Mouse (Mus musculus): Measurements from ENCODE around the gene Dcst1. TPM values are rescaled to one million over a fixed set of nuclear protein-coding genes. Genes with fewer than 3 reads are reported as not detected.

Dcst1 gene
- polyA plus RNA-seq, 1 experiment from 2014 or later = 0.68 TPM

- peaks cover 16% of the 10 kb centered on the region for H3K36me3 ChIP-seq
- under 1% methylated on average over 21 of the region's 21 CpGs for WGBS
- no peaks in the 10 kb centered on the region for H3K27me3 ChIP-seq (replicated peaks)
- peak overlapping the region; percentile 77 for H3K4me3 ChIP-seq
- H3K9ac ChIP-seq = peak overlapping the region; percentile 83
- peak overlapping the region; percentile 68 for H3K27ac ChIP-seq
- H3K4me2 ChIP-seq (replicated peaks) = peak overlapping the region; percentile 79
- no peaks in the 10 kb centered on the region for H3K9me3 ChIP-seq
- no peak for ATAC-seq (ENCODE audit: low FRiP score, low read depth)
- H3K4me1 ChIP-seq = peaks cover 60% of the 10 kb centered on the region
Measured at GRCm38 (mm10) chr3:89337062-89337720, 27.9 kb downstream of the Dcst1 start.

DNA sequence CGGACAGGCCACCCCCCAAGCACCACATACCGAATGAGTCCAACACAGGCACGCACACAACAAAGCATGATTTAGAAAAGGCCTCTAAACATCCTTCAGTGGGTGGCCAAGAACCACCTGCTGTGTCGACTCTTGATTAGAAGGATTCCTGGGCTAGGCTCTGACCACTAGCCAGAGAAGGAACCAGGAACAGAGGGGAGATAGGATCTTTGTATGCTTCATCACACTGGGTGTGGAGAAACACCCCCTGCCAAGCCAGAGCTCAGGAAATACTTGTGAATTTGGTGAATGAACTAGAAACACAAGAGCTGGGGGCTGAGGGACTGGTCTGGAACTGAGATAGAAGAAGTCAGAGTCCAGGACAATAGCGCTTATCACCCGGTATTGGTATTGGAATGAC is 28.5 kb downstream of the Dcst1 start:
- no peak for ATAC-seq (ENCODE audit: low FRiP score, low read depth)
- no peak overlapping the region for H3K27ac ChIP-seq
- H3K36me3 ChIP-seq = peaks cover 16% of the 10 kb centered on the region
- H3K27me3 ChIP-seq (replicated peaks) = no peaks in the 10 kb centered on the region
- 4% methylated on average over 6 of the region's 6 CpGs for WGBS
- peak overlapping the region; percentile 83 for H3K9ac ChIP-seq
- H3K4me2 ChIP-seq (replicated peaks) = peak overlapping the region; percentile 79
- peak overlapping the region; percentile 77 for H3K4me3 ChIP-seq
- peaks cover 67% of the 10 kb centered on the region for H3K4me1 ChIP-seq
- no peaks in the 10 kb centered on the region for H3K9me3 ChIP-seq

GRCm38 (mm10) chr3:89333053-89333452 is 32.0 kb downstream of the Dcst1 start:
- H3K27me3 ChIP-seq (replicated peaks) = no peaks in the 10 kb centered on the region; the same call in 1 of the 2 replicates
- WGBS = 48% methylated on average over 11 of the region's 11 CpGs
- no peak overlapping the region for H3K4me3 ChIP-seq
- H3K4me1 ChIP-seq = peaks cover 61% of the 10 kb centered on the region
- H3K9me3 ChIP-seq = no peaks in the 10 kb centered on the region
- H3K27ac ChIP-seq = no peak overlapping the region
- H3K4me2 ChIP-seq (replicated peaks) = 0 out of 2 replicates have a peak overlapping the region, but pooled peaks have one; percentile 16
- peaks cover 16% of the 10 kb centered on the region for H3K36me3 ChIP-seq
- H3K9ac ChIP-seq = peak overlapping the region; percentile 21; the same call in 1 of the 2 replicates
- ATAC-seq (ENCODE audit: low FRiP score, low read depth) = no peak

GRCm38 (mm10) chr3:89332476-89332875 is 32.6 kb downstream of the Dcst1 start:
- Histone ChIP-seq H3K9me3 (no peaks in the 10 kb centered on the region), H3K9ac (0 out of 2 replicates have a peak overlapping the region, but pooled peaks have one; percentile 8)

GRCm38 (mm10) chr3:89332013-89332412 is 33.0 kb downstream of the Dcst1 start:
- Histone ChIP-seq H3K4me1 (peaks cover 65% of the 10 kb centered on the region), H3K4me2 (replicated peaks) (no peak overlapping the region)
- WGBS = 31% methylated on average over 10 of the region's 10 CpGs

More at GRCm38 (mm10) chr3:89332476-89332875, 32.6 kb downstream of the Dcst1 start:
- WGBS = 29% methylated on average over 12 of the region's 12 CpGs
- no peak overlapping the region for H3K4me3 ChIP-seq
- H3K27me3 ChIP-seq (replicated peaks) = no peaks in the 10 kb centered on the region; the same call in 1 of the 2 replicates
- H3K27ac ChIP-seq = no peak overlapping the region
- H3K36me3 ChIP-seq = peaks cover 16% of the 10 kb centered on the region
- peaks cover 65% of the 10 kb centered on the region for H3K4me1 ChIP-seq
- H3K4me2 ChIP-seq (replicated peaks) = peak overlapping the region; percentile 16; the same call in 1 of the 2 replicates
- peak; percentile 10; the same call in 1 of the 2 replicates for ATAC-seq (ENCODE audit: low FRiP score, low read depth)

GRCm38 (mm10) chr3:89331561-89331960 is 33.5 kb downstream of the Dcst1 start:
- peaks cover 63% of the 10 kb centered on the region for H3K4me1 ChIP-seq
- H3K27ac ChIP-seq = no peak overlapping the region
- no peaks in the 10 kb centered on the region; the same call in 1 of the 2 replicates for H3K27me3 ChIP-seq (replicated peaks)
- no peaks in the 10 kb centered on the region for H3K9me3 ChIP-seq
- no peak overlapping the region for H3K4me3 ChIP-seq
- 79% methylated on average over 13 of the region's 13 CpGs for WGBS
- no peak overlapping the region for H3K4me2 ChIP-seq (replicated peaks)
- H3K36me3 ChIP-seq = peaks cover 16% of the 10 kb centered on the region
- no peak for ATAC-seq (ENCODE audit: low FRiP score, low read depth)
- H3K9ac ChIP-seq = 0 out of 2 replicates have a peak overlapping the region, but pooled peaks have one; percentile 8

More at GRCm38 (mm10) chr3:89332013-89332412, 33.0 kb downstream of the Dcst1 start:
- H3K27ac ChIP-seq = no peak overlapping the region
- no peak for ATAC-seq (ENCODE audit: low FRiP score, low read depth)
- no peaks in the 10 kb centered on the region for H3K9me3 ChIP-seq
- no peaks in the 10 kb centered on the region; the same call in 1 of the 2 replicates for H3K27me3 ChIP-seq (replicated peaks)
- no peak overlapping the region for H3K9ac ChIP-seq
- no peak overlapping the region for H3K4me3 ChIP-seq
- H3K36me3 ChIP-seq = peaks cover 16% of the 10 kb centered on the region

- Histone ChIP-seq H3K4me1 (peaks cover 57% of the 10 kb centered on the region), H3K27me3 (replicated peaks) (no peaks in the 10 kb centered on the region; the same call in 1 of the 2 replicates), H3K4me3 (no peak overlapping the region), H3K9me3 (no peaks in the 10 kb centered on the region), H3K27ac (no peak overlapping the region), H3K36me3 (peaks cover 16% of the 10 kb centered on the region), H3K4me2 (replicated peaks) (0 out of 2 replicates have a peak overlapping the region, but pooled peaks have one; percentile 12), H3K9ac (no peak overlapping the region)
- ATAC-seq (ENCODE audit: low FRiP score, low read depth) = no peak
- 22% methylated on average over 10 of the region's 10 CpGs for WGBS
Measured at GRCm38 (mm10) chr3:89330948-89331347, 34.1 kb downstream of the Dcst1 start.

- Histone ChIP-seq H3K4me3 (no peak overlapping the region), H3K4me1 (peaks cover 53% of the 10 kb centered on the region), H3K27me3 (replicated peaks) (no peaks in the 10 kb centered on the region; the same call in 1 of the 2 replicates), H3K36me3 (peaks cover 16% of the 10 kb centered on the region), H3K27ac (no peak overlapping the region), H3K9me3 (no peaks in the 10 kb centered on the region), H3K9ac (no peak overlapping the region), H3K4me2 (replicated peaks) (no peak overlapping the region)
- ATAC-seq (ENCODE audit: low FRiP score, low read depth) = no peak
- WGBS = 47% methylated on average over 3 of the region's 3 CpGs
Measured at GRCm38 (mm10) chr3:89330346-89330745, 34.7 kb downstream of the Dcst1 start.

GRCm38 (mm10) chr3:89328623-89329022 is 36.4 kb downstream of the Dcst1 start:
- ATAC-seq (ENCODE audit: low FRiP score, low read depth) = no peak
- H3K36me3 ChIP-seq = peaks cover under 1% of the 10 kb centered on the region
- H3K4me3 ChIP-seq = no peak overlapping the region
- H3K4me2 ChIP-seq (replicated peaks) = no peak overlapping the region
- no peaks in the 10 kb centered on the region; the same call in 1 of the 2 replicates for H3K27me3 ChIP-seq (replicated peaks)
- H3K9me3 ChIP-seq = no peaks in the 10 kb centered on the region
- H3K4me1 ChIP-seq = peaks cover 53% of the 10 kb centered on the region
- H3K9ac ChIP-seq = 0 out of 2 replicates have a peak overlapping the region, but pooled peaks have one; percentile 29
- 9% methylated on average over 4 of the region's 4 CpGs for WGBS
- H3K27ac ChIP-seq = no peak overlapping the region

DNA sequence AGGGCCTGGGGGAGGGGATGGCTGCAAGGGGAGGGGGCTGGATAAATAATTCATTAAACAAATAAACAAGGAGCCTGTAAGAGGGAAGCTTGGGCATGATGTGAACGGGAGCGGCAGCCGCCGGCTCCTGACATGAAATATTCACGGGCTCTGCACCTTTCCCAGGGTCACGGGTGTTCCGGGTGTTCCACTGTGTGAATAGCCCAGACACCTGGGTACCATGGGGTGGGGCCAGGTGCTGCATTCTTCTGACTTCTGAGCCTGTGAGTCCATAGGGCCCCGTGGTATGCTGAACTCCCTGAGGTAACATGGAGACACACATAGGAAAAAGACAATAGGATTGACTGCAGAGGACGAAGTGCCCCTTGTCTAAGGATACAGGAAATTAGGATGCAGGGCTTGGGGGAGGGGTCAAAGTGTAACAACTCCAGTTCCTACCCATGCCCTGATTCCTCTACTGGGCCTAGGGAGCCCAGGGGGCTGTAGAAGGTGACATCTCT is 37.6 kb downstream of the Dcst1 start:
- ATAC-seq (ENCODE audit: low FRiP score, low read depth) = 0 out of 2 replicates have a peak, but pooled peaks have one; percentile 1
- Histone ChIP-seq H3K4me3 (no peak overlapping the region), H3K27me3 (replicated peaks) (no peaks in the 10 kb centered on the region; the same call in 1 of the 2 replicates), H3K9ac (peak overlapping the region; percentile 21; the same call in 1 of the 2 replicates), H3K36me3 (no peaks in the 10 kb centered on the region), H3K4me2 (replicated peaks) (peak overlapping the region; percentile 42), H3K27ac (peak overlapping the region; percentile 53; the same call in 1 of the 2 replicates), H3K9me3 (no peaks in the 10 kb centered on the region), H3K4me1 (peaks cover 48% of the 10 kb centered on the region)
- WGBS = 26% methylated on average over 9 of the region's 9 CpGs

DNA sequence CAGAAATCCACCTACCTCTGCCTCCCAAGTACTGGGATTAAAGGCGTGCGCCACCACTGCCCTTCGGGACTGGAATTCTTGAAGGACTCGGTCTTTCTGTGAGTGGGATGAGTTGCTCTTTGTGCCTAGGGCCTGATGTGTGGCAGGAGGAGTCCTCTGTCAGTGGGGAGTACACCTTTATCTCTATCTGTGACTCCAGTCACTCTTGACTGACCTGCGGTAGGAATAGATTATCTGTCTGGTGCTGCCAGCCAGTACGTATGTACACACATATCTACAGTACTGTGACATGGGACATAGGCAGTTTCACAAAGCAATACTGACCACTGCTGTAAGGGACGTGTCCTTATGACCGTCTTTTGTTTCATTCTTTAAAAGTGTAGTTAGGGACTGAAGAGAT is 39.2 kb downstream of the Dcst1 start:
- no peak overlapping the region for H3K4me3 ChIP-seq
- H3K4me1 ChIP-seq = peaks cover 45% of the 10 kb centered on the region
- no peaks in the 10 kb centered on the region; the same call in 1 of the 2 replicates for H3K27me3 ChIP-seq (replicated peaks)
- H3K9ac ChIP-seq = no peak overlapping the region
- no peak overlapping the region for H3K4me2 ChIP-seq (replicated peaks)
- H3K36me3 ChIP-seq = no peaks in the 10 kb centered on the region
- no peak overlapping the region for H3K27ac ChIP-seq
- ATAC-seq (ENCODE audit: low FRiP score, low read depth) = no peak
- 97% methylated on average over 8 of the region's 8 CpGs for WGBS
- no peaks in the 10 kb centered on the region for H3K9me3 ChIP-seq

DNA sequence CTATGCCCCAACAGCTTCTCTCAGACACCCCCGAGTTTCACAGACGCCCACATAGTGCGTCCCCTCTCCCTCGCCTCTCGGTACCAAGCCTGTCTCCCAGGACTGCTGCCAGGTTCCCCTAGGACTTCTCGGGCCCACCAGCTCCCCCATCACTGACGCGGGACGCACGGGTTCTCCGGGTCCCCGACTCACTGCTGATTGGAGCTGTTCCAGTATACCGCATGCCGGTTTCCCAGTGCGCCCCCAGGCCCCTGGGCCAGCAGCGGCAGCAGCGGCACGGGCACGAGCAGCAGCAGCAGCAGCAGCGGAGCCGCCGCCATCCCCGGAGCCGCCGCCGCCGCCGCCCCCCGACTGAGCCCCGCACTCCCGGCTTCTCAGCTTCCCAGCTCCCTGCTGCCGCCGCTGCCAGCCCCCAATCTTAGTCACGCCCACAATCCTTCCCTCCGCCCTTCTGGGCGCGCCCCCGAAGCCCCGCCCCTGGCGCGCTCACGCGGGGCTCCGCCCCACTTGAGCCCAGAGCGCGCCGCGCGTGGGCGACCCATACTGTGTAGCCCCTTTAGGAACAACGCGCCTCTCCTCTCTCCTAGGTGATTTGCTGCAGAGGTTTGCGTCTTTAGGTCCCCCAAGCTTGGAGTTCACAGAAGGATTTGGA is 42.4 kb downstream of the Dcst1 start, which contains the start of gene Efna3:
Efna3 (minus strand) TSS at position 452 of the 652 bp plus-strand sequence.
- H3K4me1 ChIP-seq = peaks cover 58% of the 10 kb centered on the region
- peak within 1 kb of the TSS; percentile 75 for H3K4me3 ChIP-seq
- peak; percentile 24 for ATAC-seq (ENCODE audit: low FRiP score, low read depth)
- H3K9ac ChIP-seq = peak within 1 kb of the TSS; percentile 91
- peaks cover 26% of the 10 kb centered on the region for H3K27me3 ChIP-seq (replicated peaks)
- H3K27ac ChIP-seq = peak within 1 kb of the TSS; percentile 94
- peak within 1 kb of the TSS; percentile 85 for H3K4me2 ChIP-seq (replicated peaks)
- no peaks in the 10 kb centered on the region for H3K9me3 ChIP-seq
- WGBS = under 1% methylated on average over 52 of the region's 53 CpGs
- no peaks in the 10 kb centered on the region for H3K36me3 ChIP-seq

All from neural tube, embryonic 12.5 days (tissue).